Mouse (Mus musculus) gastrocnemius, adult 2 months (tissue): ENCODE measurements around the gene Tmem120b. TPM values are rescaled to one million over a fixed set of nuclear protein-coding genes. Genes with fewer than 3 reads are reported as not detected.
A peak's percentile ranks its signal among the peaks of the same experiment; 100 is the strongest.

Experiments
- DNase-seq: peaks from one replicate; pipeline ENCODE4 v3.0.0; 2022
- H3K27ac ChIP-seq: fragments of 200-600 bp; 2 replicates; pipeline ENCODE4 v1.8.1; 2022; ENCODE audit warnings: mild to moderate bottlenecking
- H3K4me3 ChIP-seq: fragments of 200-600 bp; 2 replicates; pipeline ENCODE4 v1.8.1; 2022; ENCODE audit warnings: mild to moderate bottlenecking, moderate library complexity
- CTCF ChIP-seq: fragments of 200-600 bp; IDR thresholded peaks from 2 replicates; pipeline ENCODE4 v1.8.1; 2022; ENCODE audit warnings: antibody characterized with exemption, mild to moderate bottlenecking, moderate library complexity
- intact Hi-C: fragments of 180-260 bp; cut with DNase I; formaldehyde crosslinking; loops from one replicate; pipeline ENCODE4 v1.15.1; 2025
- total RNA-seq, 2 experiments: library from RNA; stranded (reverse); gene quantifications; 2 replicates each; pipeline ENCODE4 v1.2.3; 2021

The Tmem120b gene
- total RNA-seq, 2 experiments from 2014 or later = 19.2 to 23.2 TPM

- Histone ChIP-seq H3K4me3 (no peak overlapping the region), H3K27ac (0 out of 2 replicates have a peak overlapping the region, but pooled peaks have one; percentile 20)
- TF ChIP-seq CTCF = no peak
- no peak for DNase-seq
- intact Hi-C loops = no loop called here
These were observed 32.7 kb upstream of the Tmem120b start for GRCm38 (mm10) chr5:123035564-123035963.

- peak overlapping the region; percentile 82; the same call in 1 of the 2 replicates for H3K27ac ChIP-seq
- intact Hi-C loops = no loop called here
- no peak for DNase-seq
- no peak for TF ChIP-seq CTCF
- no peak overlapping the region for H3K4me3 ChIP-seq
These were observed 30.1 kb upstream of the Tmem120b start for GRCm38 (mm10) chr5:123038115-123038514.

- DNase-seq = peak; percentile 90
- Histone ChIP-seq H3K4me3 (peak overlapping the region; percentile 74), H3K27ac (peak overlapping the region; percentile 82)
- intact Hi-C loops = no loop called here
- no peak for TF ChIP-seq CTCF
These were observed 29.0 kb upstream of the Tmem120b start for GRCm38 (mm10) chr5:123039120-123039752.

GRCm38 (mm10) chr5:123040796-123041195 is 27.4 kb upstream of the Tmem120b start:
- peak overlapping the region; percentile 20; the same call in 1 of the 2 replicates for H3K27ac ChIP-seq
- no peak for DNase-seq
- H3K4me3 ChIP-seq = no peak overlapping the region
- intact Hi-C loops = loop anchor here (5.0 kb wide), 1 partner anchor 113 kb away; no protein-coding TSS in a partner anchor
- no peak for TF ChIP-seq CTCF

GRCm38 (mm10) chr5:123043856-123044255 is 24.4 kb upstream of the Tmem120b start:
- TF ChIP-seq CTCF = peak; percentile 62
- no peak for DNase-seq
- Histone ChIP-seq H3K27ac (no peak overlapping the region), H3K4me3 (no peak overlapping the region)
- intact Hi-C loops = loop anchor here (5.0 kb wide), 1 partner anchor 117 kb away; no protein-coding TSS in a partner anchor

GRCm38 (mm10) chr5:123045561-123046295 is 22.5 kb upstream of the Tmem120b start:
- Histone ChIP-seq H3K27ac (peak overlapping the region; percentile 69), H3K4me3 (peak overlapping the region; percentile 41; the same call in 1 of the 2 replicates)
- peak; percentile 82 for DNase-seq
- peak; percentile 78 for TF ChIP-seq CTCF
- intact Hi-C loops = loop anchor here (1.0 to 5.0 kb wide), 2 partner anchors 33 to 77 kb away; no protein-coding TSS in a partner anchor

- no peak for DNase-seq
- intact Hi-C loops = loop anchor here (1.0 to 5.0 kb wide), 2 partner anchors 35 to 79 kb away; no protein-coding TSS in a partner anchor
These were observed 21.3 kb upstream of the Tmem120b start, which contains the start of gene Morn3 for GRCm38 (mm10) chr5:123046916-123047315. Morn3 (minus strand) TSS chr5:123047016.

GRCm38 (mm10) chr5:123049271-123049670 is 18.9 kb upstream of the Tmem120b start:
- DNase-seq = no peak
- no peak overlapping the region for H3K4me3 ChIP-seq
- intact Hi-C loops = loop anchor here (5.0 kb wide), 1 partner anchor 37 kb away; no protein-coding TSS in a partner anchor
- no peak for TF ChIP-seq CTCF
- H3K27ac ChIP-seq = no peak overlapping the region

More at GRCm38 (mm10) chr5:123046916-123047315, 21.3 kb upstream of the Tmem120b start, which contains the start of gene Morn3:
- TF ChIP-seq CTCF = no peak
- Histone ChIP-seq H3K4me3 (peak within 1 kb of the TSS; percentile 41; the same call in 1 of the 2 replicates), H3K27ac (peak within 1 kb of the TSS; percentile 69; the same call in 1 of the 2 replicates)

GRCm38 (mm10) chr5:123050918-123051317 is 17.3 kb upstream of the Tmem120b start:
- TF ChIP-seq CTCF = no peak
- DNase-seq = peak; percentile 90
- Histone ChIP-seq H3K4me3 (no peak overlapping the region; the same call in 1 of the 2 replicates), H3K27ac (peak overlapping the region; percentile 80)
- intact Hi-C loops = no loop called here

GRCm38 (mm10) chr5:123051736-123052135 is 16.5 kb upstream of the Tmem120b start:
- peak; percentile 42 for TF ChIP-seq CTCF
- intact Hi-C loops = no loop called here
- Histone ChIP-seq H3K27ac (peak overlapping the region; percentile 80), H3K4me3 (no peak overlapping the region)
- no peak for DNase-seq

- intact Hi-C loops = loop anchor here (2.0 kb wide), 1 partner anchor 43 kb away; the partner anchor contains the start of gene Orai1
- Histone ChIP-seq H3K27ac (peak overlapping the region; percentile 98), H3K4me3 (peak overlapping the region; percentile 70)
- TF ChIP-seq CTCF = peak; percentile 43
- DNase-seq = peak; percentile 99
These were observed 10.6 kb upstream of the Tmem120b start for GRCm38 (mm10) chr5:123057366-123058250.
